Mouse (Mus musculus) lung, adult 2 months (tissue): ENCODE results near the gene Pgp. TPM values are rescaled to one million over a fixed set of nuclear protein-coding genes. Genes with fewer than 3 reads are reported as not detected.

Source experiments
- DNase-seq: peaks from one replicate; pipeline ENCODE4 v3.0.0; 2022
- H3K4me1 ChIP-seq: fragments of 200-500 bp; 2 replicates; pipeline ENCODE4 v1.6.1; 2011; ENCODE audit warnings: low read length; ENCODE audit not compliant: control insufficient read depth, insufficient read depth
- H3K4me3 ChIP-seq: fragments of 200-500 bp; replicated peaks from 2 replicates; pipeline ENCODE3; 2011; ENCODE audit warnings: low read depth, mild to moderate bottlenecking, control low read depth, low read length; ENCODE audit errors: extremely low read depth
- CTCF ChIP-seq: fragments of 200-500 bp; IDR thresholded peaks from 2 replicates; pipeline ENCODE4 v1.5.1; 2011; ENCODE audit warnings: mild to moderate bottlenecking, low read length, control low read depth; ENCODE audit not compliant: insufficient read depth
- POLR2A ChIP-seq: fragments of 200-500 bp; IDR thresholded peaks from 2 replicates; pipeline ENCODE4 v1.6.1; 2011; ENCODE audit warnings: low read depth, mild to moderate bottlenecking, control low read depth, low read length, borderline replicate concordance; ENCODE audit errors: extremely low read depth
- WGBS: fragments of 180-500 bp; shearing (Covaris S2); methylation state at CpG from one replicate; pipeline ENCODE4 v1.1.7; 2018; 5-methylcytosine and 5-hydroxymethylcytosine counted together
- polyA plus RNA-seq: library from polyadenylated mRNA; depleted of rRNA; stranded (reverse); fragments of >200 nt; gene quantifications from 2 replicates; pipeline ENCODE4 v1.2.3, GENCODE M21; 2012; rRNA removed

The Pgp gene
- polyA plus RNA-seq, 1 experiment, result 39.5 TPM

GRCm38 (mm10) chr17:24514270-24515257, 44.4 kb downstream of the Pgp start:
- peak overlapping the region; percentile 69 for H3K4me3 ChIP-seq
- peak; percentile 23 for DNase-seq
- TF ChIP-seq POLR2A (peak; percentile 67; the same call in 1 of the 2 replicates), CTCF (no peak)
- peaks cover 8% of the 10 kb centered on the region for H3K4me1 ChIP-seq
- 57% methylated on average over 24 of the region's 24 CpGs for WGBS

DNA sequence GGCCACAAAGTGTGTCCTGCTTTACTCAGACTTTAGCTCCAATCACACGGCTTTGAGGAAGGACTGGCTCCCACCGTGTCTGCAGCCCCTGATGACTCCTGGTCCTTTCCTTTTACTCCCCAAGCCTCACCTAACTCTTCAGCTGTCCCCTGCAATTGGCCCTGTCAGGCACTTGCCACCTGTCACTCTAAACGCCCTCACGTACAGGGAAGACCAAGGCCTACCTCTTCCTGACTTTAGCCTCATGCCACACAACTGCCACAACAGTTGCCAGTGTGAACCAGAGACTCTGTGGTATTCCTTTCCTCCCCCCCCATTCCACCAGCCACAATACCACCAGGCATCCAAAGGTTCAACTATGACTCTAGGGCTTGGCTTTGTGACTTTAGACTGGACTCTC, 50.3 kb downstream of the Pgp start:
- DNase-seq, result no peak
- no peak overlapping the region for H3K4me3 ChIP-seq
- TF ChIP-seq POLR2A, result no peak
- no peak for TF ChIP-seq CTCF
- WGBS, result 83% methylated on average over 4 of the region's 4 CpGs
- no peaks in the 10 kb centered on the region for H3K4me1 ChIP-seq

Other genes starting within 250 kb of the Pgp start
- gene Tedc2, start 249.5 kb upstream of the Pgp start, polyA plus RNA-seq, result 7.7 and 12.7 TPM in 2 replicates
- gene Ccnf, start 218.9 kb upstream of the Pgp start, polyA plus RNA-seq, result 1.3 and 2.9 TPM in 2 replicates
- gene Abca17, start 119.3 kb upstream of the Pgp start, polyA plus RNA-seq, result 0.40 and 0.78 TPM in 2 replicates
- gene Abca3, start 118.4 kb upstream of the Pgp start, polyA plus RNA-seq, result 231 and 262 TPM in 2 replicates
- gene Rnps1, start 55.8 kb upstream of the Pgp start, polyA plus RNA-seq, result 83.2 and 101 TPM in 2 replicates
- 70.0 and 78.3 TPM in 2 replicates for gene Eci1, start 43.8 kb upstream of the Pgp start, polyA plus RNA-seq
- gene Dnase1l2, start 27.3 kb upstream of the Pgp start, polyA plus RNA-seq, result 7.7 and 22.4 TPM in 2 replicates
- 85.9 and 90.1 TPM in 2 replicates for gene E4f1, start 79 bp upstream of the Pgp start, polyA plus RNA-seq
- 0.15 and 0.43 TPM in 2 replicates for gene Bricd5, start 3.5 kb downstream of the Pgp start, polyA plus RNA-seq
- 27.5 and 43.2 TPM in 2 replicates for gene Mlst8, start 8.7 kb downstream of the Pgp start, polyA plus RNA-seq
- 1.7 and 2.1 TPM in 2 replicates for gene Caskin1, start 18.2 kb downstream of the Pgp start, polyA plus RNA-seq
- 237 and 263 TPM in 2 replicates for gene Traf7, start 57.5 kb downstream of the Pgp start, polyA plus RNA-seq
- gene Rab26, start 63.8 kb downstream of the Pgp start, polyA plus RNA-seq, result 1.1 and 1.2 TPM in 2 replicates
- 136 and 146 TPM in 2 replicates for gene Pkd1, start 79.4 kb downstream of the Pgp start, polyA plus RNA-seq
- 220 and 230 TPM in 2 replicates for gene Tsc2, start 162.2 kb downstream of the Pgp start, polyA plus RNA-seq
- gene Nthl1, start 162.3 kb downstream of the Pgp start, polyA plus RNA-seq, result 18.8 and 19.3 TPM in 2 replicates
- gene Slc9a3r2, start 179.9 kb downstream of the Pgp start, polyA plus RNA-seq, result 507 and 712 TPM in 2 replicates
- 77.9 and 131 TPM in 2 replicates for gene Npw, start 188.1 kb downstream of the Pgp start, polyA plus RNA-seq
- gene Zfp598, start 199.3 kb downstream of the Pgp start, polyA plus RNA-seq, result 89.7 and 89.8 TPM in 2 replicates
- 0.46 and 0.62 TPM in 2 replicates for gene Syngr3, start 219.6 kb downstream of the Pgp start, polyA plus RNA-seq
- 13.7 and 20.3 TPM in 2 replicates for gene Gfer, start 225.8 kb downstream of the Pgp start, polyA plus RNA-seq
- gene Noxo1, start 225.8 kb downstream of the Pgp start, polyA plus RNA-seq, result 13.2 and 14.2 TPM in 2 replicates
- 45.4 and 60.7 TPM in 2 replicates for gene Tbl3, start 237.3 kb downstream of the Pgp start, polyA plus RNA-seq
- 0.29 and 0.57 TPM in 2 replicates for gene Rnf151, start 247.7 kb downstream of the Pgp start, polyA plus RNA-seq
- gene Rps2, start 247.7 kb downstream of the Pgp start, polyA plus RNA-seq, result 1,603 and 2,135 TPM in 2 replicates